Mouse (Mus musculus) midbrain, embryonic 15.5 days (tissue): Measurements from ENCODE around the gene Pitpnm1. TPM values are rescaled to one million over a fixed set of nuclear protein-coding genes. Genes with fewer than 3 reads are reported as not detected.
"Not testable (repeated sequence)": the region's sequence is repeated elsewhere in the genome, so short reads cannot be mapped to it uniquely, and the experiment has no call there.

ENCODE experiments used
- ATAC-seq: fragments of 200-750 bp; cut with Nextera tagmentation; replicated peaks from 2 replicates; pipeline ENCODE4 v1.8.0; 2017; ENCODE audit warnings: moderate TSS enrichment
- H3K27ac ChIP-seq: fragments of 300-500 bp; sonication (generic); 2 replicates; pipeline ENCODE4 v1.5.1; 2015; ENCODE audit warnings: mild to moderate bottlenecking, inconsistent platforms
- H3K27me3 ChIP-seq: fragments of 300-500 bp; sonication (generic); replicated peaks from 2 replicates; pipeline ENCODE4 v1.6.1; 2015; ENCODE audit warnings: inconsistent platforms
- H3K36me3 ChIP-seq: fragments of 300-500 bp; sonication (generic); replicated peaks from 2 replicates; pipeline ENCODE4 v1.6.1; 2015; ENCODE audit warnings: inconsistent platforms
- H3K4me1 ChIP-seq: fragments of 300-500 bp; sonication (generic); 2 replicates; pipeline ENCODE4 v1.6.1; 2015; ENCODE audit warnings: inconsistent platforms
- H3K4me2 ChIP-seq: fragments of 300-500 bp; sonication (generic); 2 replicates; pipeline ENCODE4 v1.6.1; 2015; ENCODE audit warnings: inconsistent platforms, mild to moderate bottlenecking, moderate library complexity
- H3K4me3 ChIP-seq: fragments of 300-500 bp; sonication (generic); 2 replicates; pipeline ENCODE4 v1.5.1; 2015; ENCODE audit warnings: mild to moderate bottlenecking, inconsistent platforms
- H3K9ac ChIP-seq: fragments of 300-500 bp; sonication (generic); 2 replicates; pipeline ENCODE4 v1.6.1; 2015; ENCODE audit warnings: mild to moderate bottlenecking, inconsistent platforms
- H3K9me3 ChIP-seq: fragments of 300-500 bp; sonication (generic); 2 replicates; pipeline ENCODE4 v1.6.1; 2016; ENCODE audit warnings: inconsistent platforms
- WGBS: fragments of 180-500 bp; shearing (Covaris S2); methylation state at CpG from one replicate; pipeline ENCODE4 v1.1.7; 2015; ENCODE audit warnings: mixed read lengths; 5-methylcytosine and 5-hydroxymethylcytosine counted together
- polyA plus RNA-seq: library from polyadenylated mRNA; unstranded; fragments of >200 nt; fragmentation: Nextera tagmentation; extraction: Ambion mirVana; gene quantifications from 2 replicates; pipeline ENCODE4 v1.2.1, GENCODE M21; 2015

Pitpnm1 gene
- polyA plus RNA-seq, 1 experiment from 2014 or later, result 102 TPM

DNA sequence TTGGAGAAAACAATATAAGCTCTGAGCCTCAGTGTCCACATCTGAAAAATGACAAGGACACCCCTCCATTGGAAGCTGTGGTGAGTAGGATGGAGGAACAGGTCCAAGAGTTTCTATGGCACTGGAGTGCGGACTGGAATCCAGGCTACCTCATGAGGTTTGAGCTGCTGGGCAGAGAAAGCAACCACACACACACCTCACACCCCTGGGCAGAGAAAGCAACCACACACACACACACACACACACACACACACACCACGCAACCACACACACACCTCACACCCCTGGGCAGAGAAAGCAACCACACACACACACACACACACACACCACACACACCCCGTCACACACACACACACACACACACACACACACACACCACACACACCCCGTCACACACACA is 25.5 kb downstream of the Pitpnm1 start:
- Histone ChIP-seq H3K4me3 (peak overlapping the region; percentile 74), H3K9ac (peak overlapping the region; percentile 75), H3K4me2 (peak overlapping the region; percentile 70), H3K4me1 (peaks cover 31% of the 10 kb centered on the region), H3K27ac (peak overlapping the region; percentile 78)
- H3K36me3 ChIP-seq, H3K27me3 ChIP-seq, H3K9me3 ChIP-seq: not testable (repeated sequence)
- 7% methylated on average over 4 of the region's 4 CpGs for whole genome bisulfite sequencing
- peak; percentile 37 for ATAC-seq

DNA sequence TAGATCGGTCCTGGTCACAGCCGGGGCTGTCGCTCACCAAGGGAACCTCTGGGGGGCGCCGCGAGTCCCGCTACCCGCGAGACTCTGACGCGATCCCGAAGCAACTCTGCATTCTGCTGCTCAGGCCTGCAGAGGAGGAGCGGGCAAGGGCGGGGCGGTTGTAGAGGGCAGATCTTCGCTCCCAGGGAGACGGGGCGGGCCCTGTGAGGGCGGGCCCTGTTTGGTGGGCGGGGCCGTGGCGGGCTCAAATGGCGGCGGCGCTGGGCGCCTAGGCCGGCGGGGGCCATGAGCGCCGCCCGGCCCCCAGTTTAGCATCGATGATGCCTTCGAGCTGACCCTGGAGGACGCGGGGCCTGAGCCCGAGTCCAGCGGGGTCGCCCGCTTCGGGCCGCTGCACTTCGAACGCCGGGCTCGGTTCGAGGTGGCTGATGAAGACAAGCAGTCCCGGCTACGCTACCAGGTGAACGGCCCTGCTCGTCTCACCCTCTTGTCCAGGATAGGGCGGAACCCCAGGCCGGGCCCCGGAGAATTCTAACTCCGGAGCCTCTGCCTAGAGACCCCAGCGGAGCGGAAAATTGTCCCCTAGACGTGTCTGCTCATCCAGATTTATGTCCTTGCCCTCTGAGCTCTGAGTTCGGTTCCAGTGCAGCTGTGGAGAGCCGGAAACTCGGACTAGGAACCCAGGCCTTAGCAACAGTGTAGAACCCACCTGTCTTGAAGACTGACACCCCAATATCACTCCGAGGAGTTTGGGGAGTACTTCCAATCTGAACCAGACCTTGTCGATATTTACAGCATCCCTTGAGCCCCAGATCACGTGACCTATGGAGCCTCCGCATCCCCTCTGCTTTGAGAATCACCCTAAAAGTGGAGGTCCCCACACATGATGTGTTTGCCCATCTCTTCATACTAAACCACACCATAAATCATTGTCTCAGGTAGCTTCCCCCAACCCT is 26.2 kb downstream of the Pitpnm1 start, which contains the start of gene Aip:
Gene Aip (minus strand): TSS at position 118 of the 956 bp plus-strand sequence.
- H3K36me3 ChIP-seq, result no peaks in the 10 kb centered on the region; the same call in 1 of the 2 replicates
- H3K4me3 ChIP-seq, result peak within 1 kb of the TSS; percentile 74
- H3K9me3 ChIP-seq, result no peaks in the 10 kb centered on the region
- under 1% methylated on average over 64 of the region's 64 CpGs for WGBS
- peak within 1 kb of the TSS; percentile 75 for H3K9ac ChIP-seq
- peak within 1 kb of the TSS; percentile 70 for H3K4me2 ChIP-seq
- peak; percentile 92 for ATAC-seq
- peaks cover 26% of the 10 kb centered on the region for H3K4me1 ChIP-seq
- H3K27me3 ChIP-seq, result no peaks in the 10 kb centered on the region
- H3K27ac ChIP-seq, result peak within 1 kb of the TSS; percentile 78

DNA sequence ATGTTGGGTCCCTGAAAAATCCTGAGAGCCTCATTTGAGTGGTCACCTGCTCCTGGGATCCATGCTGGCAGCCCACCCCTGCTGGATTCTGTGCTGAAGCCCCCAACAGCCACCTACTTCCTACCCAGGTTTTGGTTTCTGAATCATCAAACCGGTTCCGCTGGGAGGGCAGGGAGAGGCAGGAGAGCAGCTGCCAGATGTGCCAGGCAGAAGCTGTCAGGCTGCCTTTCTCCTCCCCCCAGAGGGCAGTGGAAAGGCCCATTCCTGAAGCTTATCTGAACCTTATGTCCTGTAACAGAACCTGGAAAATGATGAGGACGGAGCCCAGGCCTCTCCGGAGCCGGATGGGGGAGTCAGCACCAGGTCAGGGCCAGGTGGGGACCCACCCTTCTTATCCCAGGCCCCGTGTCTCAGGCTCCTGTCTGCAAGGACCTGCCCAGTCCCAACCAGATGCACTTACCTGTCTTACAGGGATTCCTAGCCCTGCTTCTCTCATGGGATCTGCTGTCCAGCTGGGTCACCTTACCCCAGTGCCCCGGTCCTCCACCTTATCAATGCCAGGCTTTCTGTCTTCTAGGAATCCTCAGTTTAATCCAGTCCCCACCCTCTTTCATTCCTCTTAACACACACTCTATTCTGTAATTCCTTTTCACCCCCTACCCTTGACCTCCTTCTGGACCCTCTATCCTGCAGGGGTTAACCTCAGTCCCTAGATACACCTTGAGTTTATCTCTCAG is 27.1 kb downstream of the Pitpnm1 start:
- no peaks in the 10 kb centered on the region for H3K27me3 ChIP-seq
- no peaks in the 10 kb centered on the region for H3K9me3 ChIP-seq
- peak overlapping the region; percentile 75 for H3K9ac ChIP-seq
- peak overlapping the region; percentile 70 for H3K4me2 ChIP-seq
- peak overlapping the region; percentile 74 for H3K4me3 ChIP-seq
- peaks cover 26% of the 10 kb centered on the region for H3K4me1 ChIP-seq
- no peak for ATAC-seq
- 75% methylated on average over 7 of the region's 7 CpGs for WGBS
- peak overlapping the region; percentile 78; the same call in 1 of the 2 replicates for H3K27ac ChIP-seq
- peaks cover 7% of the 10 kb centered on the region; the same call in 1 of the 2 replicates for H3K36me3 ChIP-seq

DNA sequence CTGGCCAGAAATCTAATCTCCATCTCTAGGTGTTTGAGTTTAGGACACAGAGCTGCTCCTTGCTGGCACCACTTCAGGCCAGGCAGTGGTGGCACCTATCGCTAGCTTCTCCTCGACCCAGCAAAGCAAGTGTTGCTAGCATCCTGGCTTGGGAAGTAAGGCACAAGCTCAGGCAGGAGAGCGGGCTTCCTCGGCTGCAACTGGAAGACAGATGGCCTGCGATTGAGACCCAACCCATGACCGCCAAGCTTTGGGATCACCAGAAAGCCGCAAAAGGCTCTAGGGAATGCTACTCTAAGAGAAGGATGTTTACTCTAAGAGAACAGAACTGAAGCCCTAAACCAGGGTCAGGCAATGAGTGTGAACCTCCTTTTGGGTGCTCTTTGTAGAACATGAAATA is 29.7 kb downstream of the Pitpnm1 start:
- Histone ChIP-seq H3K4me2 (no peak overlapping the region), H3K27ac (no peak overlapping the region), H3K9ac (no peak overlapping the region), H3K27me3 (no peaks in the 10 kb centered on the region), H3K4me1 (peaks cover 24% of the 10 kb centered on the region), H3K4me3 (no peak overlapping the region), H3K36me3 (peaks cover 17% of the 10 kb centered on the region; the same call in 1 of the 2 replicates), H3K9me3 (no peaks in the 10 kb centered on the region)
- no peak for ATAC-seq
- WGBS, result 94% methylated on average over 7 of the region's 7 CpGs

- H3K9me3 ChIP-seq, result no peaks in the 10 kb centered on the region
- H3K27ac ChIP-seq, result no peak overlapping the region
- peaks cover 20% of the 10 kb centered on the region for H3K4me1 ChIP-seq
- H3K4me3 ChIP-seq, result no peak overlapping the region
- H3K36me3 ChIP-seq, result peaks cover 17% of the 10 kb centered on the region; the same call in 1 of the 2 replicates
- WGBS, result 96% methylated on average over 4 of the region's 4 CpGs
- H3K9ac ChIP-seq, result no peak overlapping the region
- ATAC-seq, result no peak
- H3K4me2 ChIP-seq, result no peak overlapping the region
- no peaks in the 10 kb centered on the region for H3K27me3 ChIP-seq
Observed at GRCm38 (mm10) chr19:4130106-4130505, 30.3 kb downstream of the Pitpnm1 start.

DNA sequence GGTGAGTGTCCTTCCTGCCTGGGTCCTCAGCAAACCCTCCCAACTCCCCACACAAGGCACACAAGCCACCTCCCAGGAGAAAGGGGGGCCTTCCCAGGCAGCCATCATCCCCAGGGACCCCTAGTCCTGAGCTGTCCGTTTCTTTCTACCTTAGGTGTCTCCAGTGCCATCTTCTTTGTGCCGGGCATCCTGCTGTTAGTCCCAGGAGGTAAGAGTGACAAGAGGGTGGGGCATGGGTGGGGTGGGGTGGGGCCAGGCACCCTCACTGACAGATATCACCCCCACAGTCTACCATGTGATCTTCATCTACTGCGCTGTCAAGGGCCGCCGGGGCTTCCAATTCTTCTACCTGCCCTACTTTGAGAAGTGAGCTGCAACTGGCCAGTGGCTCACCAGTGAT is 31.3 kb downstream of the Pitpnm1 start:
- no peaks in the 10 kb centered on the region for H3K9me3 ChIP-seq
- H3K36me3 ChIP-seq, result peaks cover 17% of the 10 kb centered on the region; the same call in 1 of the 2 replicates
- H3K4me2 ChIP-seq, result no peak overlapping the region
- no peak overlapping the region for H3K9ac ChIP-seq
- 87% methylated on average over 5 of the region's 5 CpGs for WGBS
- no peak overlapping the region for H3K27ac ChIP-seq
- H3K4me3 ChIP-seq, result no peak overlapping the region
- H3K4me1 ChIP-seq, result peaks cover 19% of the 10 kb centered on the region
- H3K27me3 ChIP-seq, result no peaks in the 10 kb centered on the region
- ATAC-seq, result no peak

DNA sequence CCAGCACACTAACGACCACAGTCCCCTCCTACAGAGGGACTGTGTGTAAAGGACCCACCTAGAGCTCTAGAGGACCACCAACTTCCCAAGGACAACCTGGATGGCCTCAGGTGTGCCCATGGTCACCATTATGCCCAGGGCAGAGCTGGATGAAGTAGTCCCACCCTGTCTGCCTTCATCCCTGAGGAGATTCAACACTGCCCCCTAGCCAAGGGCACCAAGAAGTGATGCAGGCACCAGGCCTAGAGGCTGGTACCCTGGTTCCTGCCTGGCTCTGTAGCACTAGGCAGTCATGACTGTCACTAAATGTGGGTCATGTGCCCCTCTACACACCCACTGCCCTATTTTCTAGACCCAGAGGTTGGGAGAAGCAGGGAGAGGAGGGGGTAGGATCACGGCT is 32.0 kb downstream of the Pitpnm1 start:
- Histone ChIP-seq H3K4me1 (peaks cover 13% of the 10 kb centered on the region), H3K9ac (no peak overlapping the region), H3K4me2 (no peak overlapping the region), H3K36me3 (peaks cover 17% of the 10 kb centered on the region; the same call in 1 of the 2 replicates), H3K27me3 (no peaks in the 10 kb centered on the region), H3K9me3 (no peaks in the 10 kb centered on the region), H3K4me3 (no peak overlapping the region), H3K27ac (no peak overlapping the region)
- no peak for ATAC-seq
- WGBS, result 86% methylated on average over 2 of the region's 2 CpGs

DNA sequence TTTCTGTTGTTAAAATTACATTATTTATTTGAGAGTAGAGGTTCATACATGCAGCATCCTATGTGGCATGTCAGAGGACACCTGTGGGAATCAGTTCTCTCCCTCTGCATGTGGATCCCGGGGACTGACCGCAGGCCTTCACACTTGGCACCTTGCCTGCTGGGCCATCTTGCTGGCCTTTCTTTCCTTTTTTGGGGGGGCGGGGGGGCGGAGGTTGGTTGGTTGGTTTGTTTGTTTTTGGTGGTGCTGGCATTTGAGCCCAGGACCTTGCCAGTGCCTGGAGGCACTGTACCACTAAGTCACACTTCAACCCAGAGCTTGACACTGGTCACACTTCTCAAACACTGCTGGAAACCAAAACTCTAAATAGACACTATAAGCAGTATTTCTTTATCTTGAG is 34.6 kb downstream of the Pitpnm1 start:
- Histone ChIP-seq H3K4me2 (no peak overlapping the region), H3K9me3 (no peaks in the 10 kb centered on the region), H3K9ac (no peak overlapping the region), H3K4me3 (no peak overlapping the region), H3K27me3 (no peaks in the 10 kb centered on the region), H3K36me3 (peaks cover 17% of the 10 kb centered on the region; the same call in 1 of the 2 replicates), H3K27ac (no peak overlapping the region), H3K4me1 (0 out of 2 replicates have a peak, but pooled peaks cover under 1% of the 10 kb centered on the region)
- 86% methylated on average over 4 of the region's 4 CpGs for WGBS
- no peak for ATAC-seq

- not testable (repeated sequence) for H3K4me2 ChIP-seq, H3K27ac ChIP-seq, H3K4me1 ChIP-seq, H3K4me3 ChIP-seq, ATAC-seq, H3K27me3 ChIP-seq, H3K9ac ChIP-seq, H3K9me3 ChIP-seq
- WGBS, result 81% methylated on average over 6 of the region's 6 CpGs
- peaks cover 17% of the 10 kb centered on the region; the same call in 1 of the 2 replicates for H3K36me3 ChIP-seq
Observed at GRCm38 (mm10) chr19:4135229-4135962, 35.6 kb downstream of the Pitpnm1 start.

- not testable (repeated sequence) for H3K9me3 ChIP-seq, H3K4me2 ChIP-seq, H3K27ac ChIP-seq, ATAC-seq, H3K4me1 ChIP-seq, H3K9ac ChIP-seq, H3K4me3 ChIP-seq, H3K27me3 ChIP-seq
- 22% methylated on average over 8 of the region's 8 CpGs for WGBS
- H3K36me3 ChIP-seq, result peaks cover 17% of the 10 kb centered on the region; the same call in 1 of the 2 replicates
Observed at GRCm38 (mm10) chr19:4135963-4136345, 36.2 kb downstream of the Pitpnm1 start.

DNA sequence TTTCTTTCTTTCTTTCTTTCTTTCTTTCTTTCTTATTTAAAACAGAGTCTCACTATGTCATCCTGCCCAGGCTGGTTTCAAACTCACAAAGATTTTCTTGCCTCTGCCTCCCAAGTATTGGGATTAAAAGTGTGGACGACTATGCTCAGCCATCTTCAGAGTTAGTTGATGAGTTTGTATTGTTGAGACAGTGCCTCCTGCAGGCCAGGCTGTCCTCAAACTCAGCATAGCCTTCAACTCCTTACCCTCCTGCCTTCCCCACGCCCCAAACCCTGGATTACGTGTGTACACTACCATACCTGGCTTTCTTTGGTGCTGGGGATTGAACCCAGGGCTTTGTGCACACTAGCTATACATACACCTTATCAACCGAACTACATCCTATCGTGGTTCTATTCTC is 36.7 kb downstream of the Pitpnm1 start:
- no peak for ATAC-seq
- Histone ChIP-seq H3K27me3 (no peaks in the 10 kb centered on the region), H3K27ac (no peak overlapping the region), H3K4me3 (no peak overlapping the region), H3K4me1 (0 out of 2 replicates have a peak, but pooled peaks cover 2% of the 10 kb centered on the region), H3K9ac (no peak overlapping the region), H3K9me3 (no peaks in the 10 kb centered on the region), H3K36me3 (peaks cover 15% of the 10 kb centered on the region; the same call in 1 of the 2 replicates), H3K4me2 (no peak overlapping the region)
- 81% methylated on average over 5 of the region's 5 CpGs for WGBS
